Mouse (Mus musculus): ENCODE results near the gene C87499. TPM values are rescaled to one million over a fixed set of nuclear protein-coding genes. Genes with fewer than 3 reads are reported as not detected.

Gene C87499
- polyA plus RNA-seq (2014; fragmentation: Nextera tagmentation; extraction: Ambion mirVana): not detected in 2 replicates

GRCm38 (mm10) chr4:88634311-88634710 is at the start of gene C87499:
TSS of gene C87499 (minus strand) at chr4:88634411.
- no peaks in the 10 kb centered on the region for H3K36me3 ChIP-seq (ENCODE audit: control insufficient read depth, insufficient read depth, low read length)
- 0 out of 2 replicates have a peak, but pooled peaks cover 3% of the 10 kb centered on the region for H3K9me3 ChIP-seq (ENCODE audit: control insufficient read depth, low read length)
- H3K4me3 ChIP-seq (ENCODE audit: low read depth, low read length): no peak within 1 kb of the TSS
- no peak for ATAC-seq (ENCODE audit: low read depth)
- H3K27me3 ChIP-seq (replicated peaks; ENCODE audit: control insufficient read depth, insufficient read depth, low read length): no peaks in the 10 kb centered on the region
- DNase-seq (ENCODE audit: low spot score): no peak
- H3K4me2 ChIP-seq (ENCODE audit: low read depth, low read length): no peak within 1 kb of the TSS
- no peak within 1 kb of the TSS for H3K9ac ChIP-seq (ENCODE audit: low read depth, low read length)
- WGBS: 82% methylated on average over 4 of the region's 4 CpGs
- H3K27ac ChIP-seq (replicated peaks; ENCODE audit: low read depth, low read length): no peak within 1 kb of the TSS
- H3K4me1 ChIP-seq (ENCODE audit: control insufficient read depth, insufficient read depth, low read length): no peaks in the 10 kb centered on the region

GRCm38 (mm10) chr4:88683812-88684211 is 49.6 kb upstream of the C87499 start, which contains the start of gene Ifna2:
TSS of gene Ifna2 (minus strand) at chr4:88683912.
- no peaks in the 10 kb centered on the region for H3K9me3 ChIP-seq (ENCODE audit: control insufficient read depth, low read length)
- H3K4me1 ChIP-seq (ENCODE audit: control insufficient read depth, insufficient read depth, low read length): no peaks in the 10 kb centered on the region
- H3K9ac ChIP-seq (ENCODE audit: low read depth, low read length): no peak within 1 kb of the TSS
- H3K36me3 ChIP-seq (ENCODE audit: control insufficient read depth, insufficient read depth, low read length): no peaks in the 10 kb centered on the region
- DNase-seq (ENCODE audit: low spot score): no peak
- no peak within 1 kb of the TSS for H3K27ac ChIP-seq (replicated peaks; ENCODE audit: low read depth, low read length)
- no peak within 1 kb of the TSS for H3K4me2 ChIP-seq (ENCODE audit: low read depth, low read length)
- 82% methylated on average over 1 of the region's 1 CpGs for WGBS
- no peak for ATAC-seq (ENCODE audit: low read depth)
- no peaks in the 10 kb centered on the region for H3K27me3 ChIP-seq (replicated peaks; ENCODE audit: control insufficient read depth, insufficient read depth, low read length)
- no peak within 1 kb of the TSS for H3K4me3 ChIP-seq (ENCODE audit: low read depth, low read length)

- DNase-seq (ENCODE audit: low spot score) (no peak), ATAC-seq (ENCODE audit: low read depth) (no peak)
- H3K9ac ChIP-seq (ENCODE audit: low read depth, low read length): no peak overlapping the region
- no peaks in the 10 kb centered on the region for H3K9me3 ChIP-seq (ENCODE audit: control insufficient read depth, low read length)
- no peaks in the 10 kb centered on the region for H3K36me3 ChIP-seq (ENCODE audit: control insufficient read depth, insufficient read depth, low read length)
- H3K4me1 ChIP-seq (ENCODE audit: control insufficient read depth, insufficient read depth, low read length): no peaks in the 10 kb centered on the region
- no peak overlapping the region for H3K4me2 ChIP-seq (ENCODE audit: low read depth, low read length)
- H3K4me3 ChIP-seq (ENCODE audit: low read depth, low read length): no peak overlapping the region
- H3K27ac ChIP-seq (replicated peaks; ENCODE audit: low read depth, low read length): no peak overlapping the region
- H3K27me3 ChIP-seq (replicated peaks; ENCODE audit: control insufficient read depth, insufficient read depth, low read length): no peaks in the 10 kb centered on the region
- 60% methylated on average over 3 of the region's 3 CpGs for WGBS
Measured at GRCm38 (mm10) chr4:88681353-88681752, 47.1 kb upstream of the C87499 start.

GRCm38 (mm10) chr4:88680362-88680761 is 46.2 kb upstream of the C87499 start:
- H3K9me3 ChIP-seq (ENCODE audit: control insufficient read depth, low read length): no peaks in the 10 kb centered on the region
- peak; percentile 38 for DNase-seq (ENCODE audit: low spot score)

GRCm38 (mm10) chr4:88676824-88677223 is 42.6 kb upstream of the C87499 start, which contains the start of gene Ifna16:
TSS of gene Ifna16 (minus strand) at chr4:88676924.
- no peak for DNase-seq (ENCODE audit: low spot score)
- Histone ChIP-seq H3K9ac (ENCODE audit: low read depth, low read length) (no peak within 1 kb of the TSS), H3K4me2 (ENCODE audit: low read depth, low read length) (no peak within 1 kb of the TSS), H3K4me3 (ENCODE audit: low read depth, low read length) (no peak within 1 kb of the TSS), H3K36me3 (ENCODE audit: control insufficient read depth, insufficient read depth, low read length) (no peaks in the 10 kb centered on the region), H3K4me1 (ENCODE audit: control insufficient read depth, insufficient read depth, low read length) (no peaks in the 10 kb centered on the region), H3K27me3 (replicated peaks; ENCODE audit: control insufficient read depth, insufficient read depth, low read length) (no peaks in the 10 kb centered on the region), H3K9me3 (ENCODE audit: control insufficient read depth, low read length) (no peaks in the 10 kb centered on the region), H3K27ac (replicated peaks; ENCODE audit: low read depth, low read length) (no peak within 1 kb of the TSS)
- WGBS: 76% methylated on average over 1 of the region's 1 CpGs
- no peak for ATAC-seq (ENCODE audit: low read depth)

More at GRCm38 (mm10) chr4:88680362-88680761, 46.2 kb upstream of the C87499 start:
- H3K4me2 ChIP-seq (ENCODE audit: low read depth, low read length): no peak overlapping the region
- no peaks in the 10 kb centered on the region for H3K27me3 ChIP-seq (replicated peaks; ENCODE audit: control insufficient read depth, insufficient read depth, low read length)
- H3K9ac ChIP-seq (ENCODE audit: low read depth, low read length): no peak overlapping the region
- no peak overlapping the region for H3K27ac ChIP-seq (replicated peaks; ENCODE audit: low read depth, low read length)
- ATAC-seq (ENCODE audit: low read depth): no peak
- 46% methylated on average over 8 of the region's 8 CpGs for WGBS
- H3K4me1 ChIP-seq (ENCODE audit: control insufficient read depth, insufficient read depth, low read length): no peaks in the 10 kb centered on the region
- no peaks in the 10 kb centered on the region for H3K36me3 ChIP-seq (ENCODE audit: control insufficient read depth, insufficient read depth, low read length)
- no peak overlapping the region for H3K4me3 ChIP-seq (ENCODE audit: low read depth, low read length)

- Histone ChIP-seq H3K4me3 (ENCODE audit: low read depth, low read length) (no peak overlapping the region), H3K4me1 (ENCODE audit: control insufficient read depth, insufficient read depth, low read length) (no peaks in the 10 kb centered on the region), H3K36me3 (ENCODE audit: control insufficient read depth, insufficient read depth, low read length) (no peaks in the 10 kb centered on the region), H3K9me3 (ENCODE audit: control insufficient read depth, low read length) (no peaks in the 10 kb centered on the region), H3K9ac (ENCODE audit: low read depth, low read length) (no peak overlapping the region), H3K27ac (replicated peaks; ENCODE audit: low read depth, low read length) (no peak overlapping the region), H3K27me3 (replicated peaks; ENCODE audit: control insufficient read depth, insufficient read depth, low read length) (no peaks in the 10 kb centered on the region), H3K4me2 (ENCODE audit: low read depth, low read length) (no peak overlapping the region)
- ATAC-seq (ENCODE audit: low read depth) (no peak), DNase-seq (ENCODE audit: low spot score) (no peak)
- 26% methylated on average over 1 of the region's 1 CpGs for WGBS
Measured at GRCm38 (mm10) chr4:88655461-88655860, 21.2 kb upstream of the C87499 start.

- no peak overlapping the region for H3K4me2 ChIP-seq (ENCODE audit: low read depth, low read length)
- H3K9me3 ChIP-seq (ENCODE audit: control insufficient read depth, low read length): no peaks in the 10 kb centered on the region
- no peak overlapping the region for H3K27ac ChIP-seq (replicated peaks; ENCODE audit: low read depth, low read length)
- no peaks in the 10 kb centered on the region for H3K36me3 ChIP-seq (ENCODE audit: control insufficient read depth, insufficient read depth, low read length)
- H3K27me3 ChIP-seq (replicated peaks; ENCODE audit: control insufficient read depth, insufficient read depth, low read length): no peaks in the 10 kb centered on the region
- ATAC-seq (ENCODE audit: low read depth) (no peak), DNase-seq (ENCODE audit: low spot score) (no peak)
- no peaks in the 10 kb centered on the region for H3K4me1 ChIP-seq (ENCODE audit: control insufficient read depth, insufficient read depth, low read length)
- H3K4me3 ChIP-seq (ENCODE audit: low read depth, low read length): no peak overlapping the region
- H3K9ac ChIP-seq (ENCODE audit: low read depth, low read length): no peak overlapping the region
- WGBS: 71% methylated on average over 3 of the region's 3 CpGs
Measured at GRCm38 (mm10) chr4:88653644-88654043, 19.4 kb upstream of the C87499 start.

GRCm38 (mm10) chr4:88644359-88644758 is 10.1 kb upstream of the C87499 start, which contains the start of gene Ifna13:
TSS of gene Ifna13 (minus strand) at chr4:88644459.
- ATAC-seq (ENCODE audit: low read depth) (no peak), DNase-seq (ENCODE audit: low spot score) (no peak)
- H3K9me3 ChIP-seq (ENCODE audit: control insufficient read depth, low read length): no peaks in the 10 kb centered on the region
- H3K27ac ChIP-seq (replicated peaks; ENCODE audit: low read depth, low read length): no peak within 1 kb of the TSS
- 55% methylated on average over 2 of the region's 2 CpGs for whole genome bisulfite sequencing
- no peaks in the 10 kb centered on the region for H3K4me1 ChIP-seq (ENCODE audit: control insufficient read depth, insufficient read depth, low read length)
- no peaks in the 10 kb centered on the region for H3K27me3 ChIP-seq (replicated peaks; ENCODE audit: control insufficient read depth, insufficient read depth, low read length)
- H3K4me3 ChIP-seq (ENCODE audit: low read depth, low read length): no peak within 1 kb of the TSS
- H3K4me2 ChIP-seq (ENCODE audit: low read depth, low read length): no peak within 1 kb of the TSS
- no peaks in the 10 kb centered on the region for H3K36me3 ChIP-seq (ENCODE audit: control insufficient read depth, insufficient read depth, low read length)
- no peak within 1 kb of the TSS for H3K9ac ChIP-seq (ENCODE audit: low read depth, low read length)

GRCm38 (mm10) chr4:88642526-88642925 is 8.3 kb upstream of the C87499 start:
- no peaks in the 10 kb centered on the region for H3K4me1 ChIP-seq (ENCODE audit: control insufficient read depth, insufficient read depth, low read length)
- no peak overlapping the region for H3K9ac ChIP-seq (ENCODE audit: low read depth, low read length)
- H3K9me3 ChIP-seq (ENCODE audit: control insufficient read depth, low read length): no peaks in the 10 kb centered on the region
- H3K36me3 ChIP-seq (ENCODE audit: control insufficient read depth, insufficient read depth, low read length): no peaks in the 10 kb centered on the region
- peak; percentile 19 for DNase-seq (ENCODE audit: low spot score)
- no peaks in the 10 kb centered on the region for H3K27me3 ChIP-seq (replicated peaks; ENCODE audit: control insufficient read depth, insufficient read depth, low read length)
- ATAC-seq (ENCODE audit: low read depth): no peak
- no peak overlapping the region for H3K4me3 ChIP-seq (ENCODE audit: low read depth, low read length)
- no peak overlapping the region for H3K4me2 ChIP-seq (ENCODE audit: low read depth, low read length)
- H3K27ac ChIP-seq (replicated peaks; ENCODE audit: low read depth, low read length): no peak overlapping the region
- WGBS: 22% methylated on average over 2 of the region's 2 CpGs
